Mouse (Mus musculus): Measurements from ENCODE around the gene Epp13.
A peak's percentile ranks its signal among the peaks of the same experiment; 100 is the strongest.
"Not testable (repeated sequence)": the region's sequence is repeated elsewhere in the genome, so short reads cannot be mapped to it uniquely, and the experiment has no call there.

The Epp13 gene

DNA sequence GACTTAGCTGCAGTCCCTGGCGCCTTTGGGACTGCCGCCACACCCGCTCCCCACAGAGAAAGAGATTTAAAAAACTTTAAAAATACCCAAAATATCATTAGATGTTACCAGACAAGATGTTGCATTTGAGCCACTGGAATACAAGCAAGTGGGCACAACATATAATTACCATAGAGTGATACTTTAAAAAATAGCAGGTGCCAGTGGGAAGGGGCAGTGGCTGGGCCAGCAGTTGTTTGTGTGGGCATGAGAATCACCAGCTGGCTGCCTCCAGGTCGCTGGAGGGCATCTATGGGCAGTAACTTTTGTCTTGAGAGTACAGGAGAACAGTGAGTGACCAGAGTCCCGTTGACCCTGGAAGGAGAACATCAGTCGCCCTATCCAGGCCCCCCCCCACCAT lies at the start of gene Epp13:
TSS of gene Epp13 (plus strand) at position 301 of the 400 bp plus-strand sequence.
- DNase-seq (ENCODE audit: low spot score): no peak

- DNase-seq (ENCODE audit: low spot score): no peak
These were observed 48.3 kb upstream of the Epp13 start for GRCm38 (mm10) chr7:6204200-6204599.

GRCm38 (mm10) chr7:6213144-6213543 lies 39.4 kb upstream of the Epp13 start:
- DNase-seq (ENCODE audit: low spot score): peak; percentile 7

DNA sequence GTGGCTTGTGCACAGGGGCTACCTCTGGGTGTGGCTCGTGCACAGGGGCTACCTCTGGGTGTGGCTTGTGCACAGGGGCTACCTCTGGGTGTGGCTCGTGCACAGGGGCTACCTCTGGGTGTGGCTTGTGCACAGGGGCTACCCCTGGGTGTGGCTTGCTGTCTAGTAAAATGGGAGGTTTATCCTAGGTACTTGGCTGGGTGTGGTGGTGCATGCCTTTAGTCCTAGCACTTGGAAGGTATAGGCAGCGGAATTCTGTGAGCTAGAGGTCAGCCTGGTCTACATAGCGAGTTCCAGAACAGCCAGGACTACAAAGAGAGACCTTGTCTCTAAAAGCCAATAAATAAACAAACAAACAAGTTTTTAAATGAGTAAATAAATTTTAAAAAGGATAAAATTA lies 37.8 kb upstream of the Epp13 start:
- DNase-seq (ENCODE audit: low spot score): not testable (repeated sequence)

GRCm38 (mm10) chr7:6220147-6220546 lies 32.4 kb upstream of the Epp13 start:
- DNase-seq (ENCODE audit: low spot score): no peak

DNA sequence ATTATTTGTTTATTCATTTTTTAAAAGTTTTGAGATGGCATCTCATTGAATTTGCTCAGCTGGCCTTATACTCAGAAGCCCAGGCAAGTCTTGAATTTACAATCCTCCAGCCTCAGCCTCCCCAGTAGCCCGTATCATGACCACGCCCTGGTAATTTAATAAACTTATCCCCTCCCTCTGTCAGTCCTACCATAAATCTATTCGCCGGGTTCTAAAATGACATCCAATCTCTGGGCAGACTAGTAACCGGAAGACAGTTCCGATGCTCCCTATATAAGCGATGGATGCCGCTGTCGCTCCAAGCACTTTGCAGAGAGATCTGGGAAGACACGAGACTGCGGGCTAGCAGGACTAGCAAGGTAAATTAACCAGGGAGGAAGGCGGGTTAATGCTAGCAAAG lies 30.5 kb upstream of the Epp13 start, which contains the start of gene Zscan5b:
TSS of gene Zscan5b (plus strand) at position 301 of the 400 bp plus-strand sequence.
- DNase-seq (ENCODE audit: low spot score): no peak

DNA sequence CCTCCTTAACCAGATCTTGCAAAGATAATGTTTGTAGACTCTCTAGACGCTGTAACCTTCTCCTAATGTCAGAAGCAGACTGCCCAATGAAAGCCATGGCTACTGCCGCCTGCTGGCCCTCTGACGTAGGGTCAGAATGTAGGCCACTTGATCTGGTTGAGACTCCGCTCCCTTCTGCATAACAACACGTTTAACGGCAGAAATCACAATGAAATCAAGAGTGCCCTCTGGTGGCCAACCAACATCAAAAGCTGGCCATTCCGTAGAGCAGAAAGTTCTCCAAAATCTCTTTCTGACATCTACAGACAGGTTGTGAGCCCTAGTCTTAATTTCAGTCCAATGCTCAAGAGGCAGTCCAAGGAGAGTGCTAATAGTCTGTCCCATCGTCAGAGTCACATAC lies 24.0 kb upstream of the Epp13 start:
- DNase-seq (ENCODE audit: low spot score): not testable (repeated sequence)

- DNase-seq (ENCODE audit: low spot score): no peak
These were observed 12.7 kb upstream of the Epp13 start for GRCm38 (mm10) chr7:6239787-6240186.

DNA sequence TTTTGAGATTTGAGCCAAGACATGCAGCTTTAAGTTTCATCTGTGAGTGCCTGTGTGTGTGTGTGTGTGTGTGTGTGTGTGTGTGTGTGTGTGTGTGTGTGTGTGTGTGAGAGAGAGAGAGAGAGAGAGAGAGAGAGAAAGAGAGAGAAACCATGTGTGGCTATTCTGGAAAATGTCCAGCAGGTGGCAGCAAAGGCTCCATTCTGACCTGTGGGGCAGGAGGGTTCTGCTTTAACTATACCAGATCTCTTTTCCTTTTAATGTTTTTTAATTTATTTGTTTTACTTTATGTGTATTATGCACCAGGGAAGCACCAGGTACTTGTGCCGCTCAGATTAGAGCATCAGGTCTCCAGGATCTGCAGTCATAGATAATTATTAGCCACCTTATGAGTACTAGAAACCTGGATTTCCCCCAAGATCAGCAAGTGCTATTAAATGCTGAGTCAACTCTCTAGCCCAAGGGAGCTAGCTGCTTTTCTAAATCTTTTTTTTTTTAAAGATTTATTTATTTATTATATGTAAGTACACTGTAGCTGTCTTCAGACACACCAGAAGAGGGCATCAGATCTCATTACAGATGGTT lies 11.6 kb upstream of the Epp13 start:
- DNase-seq (ENCODE audit: low spot score): peak; percentile 51

- DNase-seq (ENCODE audit: low spot score): no peak
These were observed 7.9 kb upstream of the Epp13 start for GRCm38 (mm10) chr7:6244361-6245292.

GRCm38 (mm10) chr7:6254451-6254850 lies 1.9 kb downstream of the Epp13 start:
- DNase-seq (ENCODE audit: low spot score): no peak

- no peak for DNase-seq (ENCODE audit: low spot score)
These were observed 4.9 kb downstream of the Epp13 start for GRCm38 (mm10) chr7:6257386-6257785.

- DNase-seq (ENCODE audit: low spot score): no peak
These were observed 6.0 kb downstream of the Epp13 start for GRCm38 (mm10) chr7:6258232-6259220.

DNA sequence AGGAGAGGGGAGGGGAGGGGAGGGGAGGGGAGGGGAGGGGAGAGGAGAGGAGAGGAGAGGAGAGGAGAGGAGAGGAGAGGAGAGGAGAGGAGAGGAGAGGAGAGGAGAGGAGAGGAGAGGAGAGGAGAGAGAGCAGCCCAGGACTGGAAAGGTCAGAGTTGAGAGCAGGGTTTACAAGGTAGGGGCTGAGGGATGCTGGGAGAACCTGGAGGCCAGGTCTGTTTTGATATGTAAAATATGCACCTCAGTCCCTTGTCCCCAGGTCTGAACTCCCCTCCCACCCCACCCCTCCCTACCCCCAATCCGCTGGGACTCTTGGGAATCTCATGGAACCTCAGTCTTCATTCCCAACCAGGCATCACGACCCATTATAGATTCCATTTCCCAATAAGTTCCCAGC lies 7.5 kb downstream of the Epp13 start:
- not testable (repeated sequence) for DNase-seq (ENCODE audit: low spot score)

- DNase-seq (ENCODE audit: low spot score): no peak
These were observed 9.6 kb downstream of the Epp13 start for GRCm38 (mm10) chr7:6262120-6262519.

- no peak for DNase-seq (ENCODE audit: low spot score)
These were observed 10.5 kb downstream of the Epp13 start for GRCm38 (mm10) chr7:6262984-6263383.

DNA sequence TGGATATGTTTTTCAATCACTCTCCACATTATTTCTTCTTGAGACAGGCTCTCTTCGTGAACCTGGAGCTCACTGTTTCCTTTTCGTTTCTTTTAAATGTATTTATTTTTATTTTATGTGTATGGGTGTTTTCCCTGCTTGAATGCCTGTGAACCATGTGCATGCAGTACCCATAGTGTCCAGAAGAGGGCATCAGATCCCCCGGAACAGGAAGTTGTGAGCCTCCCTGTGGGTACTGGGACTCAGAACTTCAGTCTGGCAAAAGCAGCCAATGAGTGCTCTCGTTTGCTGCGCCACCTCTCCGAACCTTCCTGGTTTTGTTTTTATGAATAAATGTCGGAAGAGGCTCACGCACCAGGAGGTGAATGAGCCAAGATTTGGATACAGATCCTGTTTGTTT lies 13.2 kb downstream of the Epp13 start:
- DNase-seq (ENCODE audit: low spot score): peak; percentile 15

DNA sequence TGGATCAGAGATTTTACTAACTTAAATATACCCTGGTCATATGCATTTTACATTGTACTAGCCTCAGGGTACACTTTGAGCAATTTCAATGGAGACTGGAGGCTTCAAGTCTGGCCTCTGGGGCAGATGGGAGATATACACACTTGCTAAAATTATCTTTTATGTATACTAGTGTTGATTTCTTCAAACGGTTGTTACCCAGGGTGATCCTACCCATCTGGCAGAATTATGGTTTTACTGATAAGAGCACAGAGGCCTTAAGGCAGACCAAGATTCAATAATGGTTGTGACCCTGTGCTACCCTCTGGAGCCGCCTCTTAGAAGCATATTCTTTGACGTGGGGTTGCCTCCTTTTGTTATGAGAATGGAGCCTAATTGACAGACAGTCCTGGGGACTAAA lies 25.4 kb downstream of the Epp13 start:
- no peak for DNase-seq (ENCODE audit: low spot score)

GRCm38 (mm10) chr7:6282749-6283148 lies 30.2 kb downstream of the Epp13 start:
- DNase-seq (ENCODE audit: low spot score): peak; percentile 81

- DNase-seq (ENCODE audit: low spot score): peak; percentile 80
These were observed 31.1 kb downstream of the Epp13 start for GRCm38 (mm10) chr7:6283451-6284075.

DNA sequence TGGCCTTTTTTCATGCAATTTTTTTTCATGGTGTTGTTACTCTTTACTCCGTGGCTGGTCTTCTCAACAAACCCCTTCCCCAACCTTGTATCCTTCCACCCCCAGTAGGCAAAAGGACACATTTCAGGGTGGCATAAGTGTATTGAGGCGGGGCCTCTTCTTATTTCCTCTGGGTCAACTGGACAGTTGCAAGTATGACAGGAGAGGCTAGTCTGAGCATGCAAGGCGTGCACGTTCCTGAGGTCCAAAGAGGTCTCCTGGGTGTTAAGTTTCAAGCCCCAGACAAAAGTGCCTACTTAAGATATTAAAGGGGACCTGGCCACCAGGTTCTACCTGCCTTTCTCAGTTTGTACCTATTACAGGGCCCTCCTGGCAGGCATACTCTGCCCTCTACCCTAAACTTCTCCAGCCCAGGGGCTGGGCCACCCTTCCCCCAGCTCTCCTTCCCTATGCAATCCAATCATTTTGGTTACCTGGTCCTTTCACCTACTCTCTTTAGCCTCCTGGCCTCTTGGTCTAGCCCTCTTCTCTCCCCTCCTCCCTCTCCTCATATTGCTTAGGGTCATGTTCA lies 32.0 kb downstream of the Epp13 start:
- DNase-seq (ENCODE audit: low spot score): peak; percentile 21
